Mouse (Mus musculus): ENCODE measurements at regions not wholly inside any gene's neighbourhood (a gene's known extent, or its start where the extent isn't known, plus 50 kb on each side); places are given as distances from the start of the nearest gene placed in this dataset.
"Not testable (repeated sequence)": the region's sequence is repeated elsewhere in the genome, so short reads cannot be mapped to it uniquely, and the experiment has no call there.

DNA sequence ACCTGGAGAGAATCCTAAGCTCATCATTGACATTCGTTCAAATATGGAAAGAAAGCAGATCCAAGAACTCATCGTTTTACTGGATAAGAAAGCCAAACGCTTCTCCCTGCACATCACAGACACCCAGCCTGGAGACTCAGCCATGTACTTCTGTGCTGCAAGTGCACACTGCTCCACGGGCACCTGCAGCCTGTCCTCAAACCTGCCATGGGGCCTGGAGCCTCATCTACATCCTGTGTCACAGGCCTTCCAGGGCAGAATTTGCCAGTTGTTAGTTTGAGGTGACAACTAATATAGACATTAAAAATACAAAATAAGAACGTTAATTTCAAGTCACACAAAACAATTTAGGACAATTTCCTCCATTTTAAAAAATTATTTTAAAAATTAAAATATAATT, 549.6 kb downstream of the Dad1 start:
- TF ChIP-seq CHD2 (IDR thresholded peaks at IDR 0.05; ENCODE audit: low read depth, low read length); MAFK (IDR thresholded peaks at IDR 0.05; ENCODE audit: insufficient read depth, low read depth, low read length): not testable (repeated sequence)

Measured in ES-E14 (cell line).